22 mouse cellular contexts compared by ENCODE assay signal in the genomic region with DNA sequence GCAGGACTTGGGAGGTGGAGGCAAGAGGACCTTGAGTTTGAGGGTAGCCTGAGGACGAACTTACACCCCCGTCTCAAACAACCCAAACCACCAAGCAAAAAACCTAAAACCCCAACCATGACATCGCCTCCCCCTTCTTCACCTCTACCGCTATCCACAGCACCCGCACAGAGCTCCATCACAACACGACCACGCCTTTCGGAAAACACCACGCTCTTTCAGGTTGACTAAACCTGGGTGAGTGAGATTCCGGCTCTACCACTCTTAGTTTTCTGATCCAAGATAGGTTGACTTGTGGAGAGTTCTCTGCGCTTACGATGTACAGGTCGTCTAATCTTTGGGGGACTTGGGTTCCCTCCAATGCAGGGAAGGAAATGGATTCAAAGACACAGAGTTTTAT. TPM values are rescaled to one million over a fixed set of nuclear protein-coding genes. Genes with fewer than 3 reads are reported as not detected.
"Had no signal": no experiment of that assay in that cellular context is flagged by ENCODE, and none has a peak within 500 bp of the region (broad histone marks: within the 10 kb centered on the region; RNA-seq: fewer than 3 reads in every experiment).

No protein-coding gene starts in this region.

- DNase-seq: kidney, adult 11 months; lung, adult 2 months; lung, postnatal 14 days; right cerebral cortex, adult 18-20 months had no signal

- H3K27ac ChIP-seq: kidney, embryonic 15.5 days; limb, embryonic 10.5 days; limb, embryonic 13.5 days; liver, embryonic 12.5 days; liver, embryonic 15.5 days; midbrain, embryonic 12.5 days; midbrain, embryonic 15.5 days; neural tube, embryonic 12.5 days; neural tube, embryonic 15.5 days had no signal

- H3K27me3 ChIP-seq: kidney, embryonic 15.5 days; limb, embryonic 13.5 days; liver, embryonic 15.5 days; midbrain, embryonic 15.5 days; neural tube, embryonic 12.5 days had no signal

- H3K9me3 ChIP-seq: kidney, embryonic 15.5 days; limb, embryonic 10.5 days; limb, embryonic 13.5 days; liver, embryonic 12.5 days; liver, embryonic 15.5 days; midbrain, embryonic 12.5 days; midbrain, embryonic 15.5 days; neural tube, embryonic 12.5 days; neural tube, embryonic 15.5 days had no signal

- H3K4me1 ChIP-seq: midbrain, embryonic 12.5 days; midbrain, embryonic 15.5 days; neural tube, embryonic 12.5 days had no signal

- H3K4me3 ChIP-seq: kidney, embryonic 15.5 days; limb, embryonic 10.5 days; limb, embryonic 13.5 days; liver, embryonic 12.5 days; liver, embryonic 15.5 days; midbrain, embryonic 12.5 days; midbrain, embryonic 15.5 days; neural tube, embryonic 12.5 days; neural tube, embryonic 15.5 days had no signal

- H3K36me3 ChIP-seq: kidney, embryonic 15.5 days; limb, embryonic 10.5 days; limb, embryonic 13.5 days; liver, embryonic 12.5 days; liver, embryonic 15.5 days; midbrain, embryonic 12.5 days; midbrain, embryonic 15.5 days; neural tube, embryonic 12.5 days; neural tube, embryonic 15.5 days had no signal

RNA-seq across cellular contexts. Expression of a gene that starts 21.6 kb away (rescaled TPM):
- total RNA-seq: layer of hippocampus, postnatal 14 days; left cerebral cortex, postnatal 25 days; megakaryocyte progenitor cell, adult 5-6 weeks; megakaryocyte-erythroid progenitor cell, adult 5-6 weeks had no signal
- polyA plus RNA-seq: kidney, embryonic 15.5 days; limb, embryonic 10.5 days; limb, embryonic 13.5 days; liver, embryonic 12.5 days; liver, embryonic 15.5 days; lung, adult 2 months; lung, embryonic 16.5 days; midbrain, embryonic 12.5 days; midbrain, embryonic 15.5 days; neural tube, embryonic 12.5 days; neural tube, embryonic 15.5 days; small intestine, adult 2 months; spleen, adult 2 months; stomach, embryonic 16.5 days; thymus, adult 2 months had no signal
